Mouse (Mus musculus) heart, adult 2 months (tissue): ENCODE measurements around the gene Acsl1.

Experiments used
- CTCF ChIP-seq: fragments of 200-600 bp; IDR thresholded peaks from 2 replicates; pipeline ENCODE4 v1.8.1; 2022; ENCODE audit warnings: antibody characterized with exemption, mild to moderate bottlenecking, moderate library complexity
- POLR2A ChIP-seq: fragments of 200-500 bp; IDR thresholded peaks from 2 replicates; pipeline ENCODE4 v1.6.1; 2011; ENCODE audit warnings: mild to moderate bottlenecking, low read depth, low read length, control low read depth; ENCODE audit not compliant: insufficient read depth

- TF ChIP-seq CTCF: no peak
- TF ChIP-seq POLR2A: no peak
Measured at GRCm38 (mm10) chr8:46543662-46544061, 72.8 kb downstream of the Acsl1 start.
